Mouse (Mus musculus) regulatory T cell (primary cell): ENCODE measurements around the gene Bcl6.

ENCODE experiments used
- in situ Hi-C: fragments of 300-600 bp; cut with MboI, MseI; formaldehyde crosslinking; loops from one replicate; pipeline ENCODE4 v1.15.1; 2025; ENCODE audit warnings: high pct_unique_total_duplicates

Gene Bcl6

DNA sequence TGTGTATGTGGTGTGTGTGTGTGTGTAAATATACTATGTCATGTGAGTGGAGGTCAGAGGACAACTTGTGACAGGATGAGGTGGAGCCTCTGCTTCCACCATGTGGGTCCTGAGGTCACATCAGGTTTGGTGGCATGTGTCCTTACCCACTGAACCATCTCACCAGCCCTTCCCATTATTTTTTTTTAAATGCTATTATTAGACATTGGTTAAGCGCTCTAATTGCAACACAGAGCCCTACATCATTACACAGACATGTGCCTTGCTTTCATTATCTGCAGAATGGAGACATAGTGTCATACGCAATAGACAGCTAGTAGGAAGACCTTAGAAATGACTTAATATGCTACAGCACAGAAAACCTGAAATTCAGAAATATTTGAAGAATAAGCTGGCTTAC, 12.5 kb downstream of the Bcl6 start:
- in situ Hi-C loops: no loop called here

DNA sequence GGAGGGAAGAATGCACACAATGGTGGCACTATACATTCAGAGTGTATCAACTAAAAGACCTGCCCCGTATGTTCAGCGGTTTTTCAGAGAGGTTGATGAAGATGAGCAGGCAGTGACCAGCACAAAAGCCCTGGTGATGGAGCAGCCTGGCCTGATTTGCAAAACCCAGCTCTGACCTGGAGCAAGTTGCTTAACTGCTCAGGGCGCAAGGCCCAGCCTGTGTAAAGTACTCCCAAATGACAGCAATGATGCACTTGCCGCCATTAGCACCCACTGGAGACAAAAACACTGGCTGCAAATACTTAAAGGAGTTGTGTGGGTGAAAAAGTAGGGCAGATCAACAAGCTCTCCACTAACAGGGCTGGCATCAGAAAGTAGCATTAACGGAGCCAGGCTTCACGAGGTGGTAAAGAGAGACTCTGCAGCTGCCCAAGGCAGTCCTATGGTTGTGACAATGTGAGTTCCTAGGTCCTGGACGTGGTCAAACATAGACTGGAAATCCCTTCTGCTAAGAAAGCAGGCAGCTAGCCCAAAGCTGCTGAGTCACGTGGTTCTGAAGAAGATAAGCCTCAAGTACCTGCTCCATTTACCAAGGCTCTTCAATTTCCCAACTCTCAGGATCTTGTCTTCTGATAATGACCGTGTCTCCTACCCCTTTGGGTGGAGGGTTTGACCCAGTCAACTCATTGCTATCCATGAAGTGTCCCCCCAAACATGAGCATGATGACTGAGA, 14.9 kb downstream of the Bcl6 start:
- in situ Hi-C loops: no loop called here

DNA sequence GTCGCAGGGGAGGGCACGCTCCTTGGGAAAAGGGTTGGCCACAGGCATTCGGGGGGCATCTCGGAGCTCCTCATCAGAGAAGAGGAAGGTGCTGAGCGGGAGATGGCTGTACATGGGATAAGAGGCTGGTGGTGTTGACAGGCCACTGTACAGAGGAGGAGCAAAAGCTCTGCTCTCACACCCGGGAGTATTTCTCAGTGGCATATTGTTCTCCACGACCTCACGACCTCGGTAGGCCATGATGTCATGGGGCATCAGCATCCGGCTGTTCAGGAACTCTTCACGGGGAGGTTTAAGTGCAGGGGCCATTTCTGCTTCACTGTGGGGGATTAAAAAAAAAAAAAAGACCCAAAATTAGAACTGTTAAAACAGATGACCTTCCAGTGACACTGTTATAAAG, 15.8 kb downstream of the Bcl6 start:
- in situ Hi-C loops: no loop called here

DNA sequence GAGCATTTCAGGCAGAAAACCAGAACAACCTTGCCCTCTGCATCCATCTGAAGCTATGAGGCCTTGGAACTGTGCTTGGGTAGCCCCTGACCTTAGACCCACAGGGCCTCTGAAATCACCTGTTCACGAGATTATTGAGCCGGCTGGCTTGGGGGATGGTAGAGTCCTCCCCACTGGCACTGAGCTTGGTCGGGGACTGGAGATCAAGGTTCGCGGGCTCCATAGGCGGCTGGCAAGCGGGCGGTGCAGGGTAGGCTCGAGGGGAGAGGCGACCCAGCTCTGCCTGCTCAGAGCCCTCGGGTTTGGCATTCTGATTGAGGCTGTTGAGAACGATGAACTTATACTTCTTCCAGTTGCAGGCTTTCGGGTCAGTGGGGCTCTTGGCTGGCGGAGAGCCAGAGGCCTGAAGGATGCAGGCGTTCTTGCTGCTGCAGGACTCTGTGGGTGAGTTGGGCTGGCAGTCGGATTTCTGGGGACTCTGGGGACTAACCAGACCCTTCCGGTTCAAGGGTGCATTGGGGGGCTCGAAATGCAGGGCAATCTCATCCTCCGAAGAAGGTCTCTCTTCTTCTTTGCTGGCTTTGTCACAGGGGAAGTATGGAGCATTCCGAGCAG, 16.4 kb downstream of the Bcl6 start:
- in situ Hi-C loops: no loop called here

DNA sequence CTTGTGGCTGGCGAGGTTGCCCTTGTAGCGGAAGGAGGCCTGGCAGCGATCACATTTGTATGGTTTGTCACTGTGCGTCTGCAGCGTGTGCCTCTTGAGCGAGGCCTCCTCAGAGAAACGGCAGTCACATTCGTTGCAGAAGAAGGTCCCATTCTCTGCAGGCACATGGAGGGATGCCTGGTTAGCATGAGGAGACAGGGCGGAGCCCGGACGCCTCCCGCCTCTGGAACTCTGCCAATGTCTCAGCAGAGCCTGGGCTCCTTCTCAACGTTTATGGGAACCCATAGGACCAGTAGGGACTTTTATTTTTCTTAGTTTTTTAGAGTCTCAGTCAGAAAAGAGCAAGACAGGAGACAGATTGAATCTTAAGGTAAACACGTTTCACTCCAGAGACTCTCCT, 18.7 kb downstream of the Bcl6 start:
- in situ Hi-C loops: no loop called here

DNA sequence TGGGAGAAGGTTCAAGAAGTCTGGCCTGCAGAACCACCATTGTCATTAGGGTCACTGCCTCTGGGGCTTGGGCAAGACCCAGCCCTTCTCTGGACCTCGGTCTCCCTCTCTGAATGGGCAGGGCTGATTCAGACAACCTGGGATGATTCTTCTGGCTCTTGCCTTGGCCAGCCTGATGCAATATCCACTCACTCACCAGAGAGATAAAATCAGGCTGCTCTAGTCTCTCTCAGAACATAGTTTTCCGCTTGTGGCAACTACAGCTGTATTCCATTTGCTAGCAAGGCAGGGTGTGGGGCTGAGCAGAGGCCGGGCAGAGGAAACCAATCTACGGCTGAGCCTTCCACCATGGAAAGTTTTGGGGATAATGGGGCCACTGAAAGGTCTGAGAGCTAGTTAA, 19.8 kb downstream of the Bcl6 start:
- in situ Hi-C loops: no loop called here

DNA sequence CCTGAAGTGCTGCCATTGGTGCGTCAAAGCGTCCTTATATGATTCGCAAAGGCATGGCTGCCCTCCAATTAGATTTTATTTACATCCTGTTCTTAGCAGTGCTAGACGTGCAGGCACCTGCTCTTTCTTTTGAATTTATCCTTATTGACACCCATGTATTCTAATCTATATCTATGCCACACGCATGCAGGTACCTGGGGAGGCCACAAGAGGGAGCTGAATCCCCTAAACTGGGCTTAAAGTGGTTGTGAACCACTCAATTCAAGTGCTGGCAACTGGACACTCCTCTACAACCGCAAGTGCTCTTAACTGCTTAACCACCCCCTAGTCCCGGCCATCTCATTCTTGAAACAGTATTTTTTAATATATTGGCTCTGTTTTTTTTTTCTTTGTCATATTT, 21.4 kb downstream of the Bcl6 start:
- in situ Hi-C loops: no loop called here

DNA sequence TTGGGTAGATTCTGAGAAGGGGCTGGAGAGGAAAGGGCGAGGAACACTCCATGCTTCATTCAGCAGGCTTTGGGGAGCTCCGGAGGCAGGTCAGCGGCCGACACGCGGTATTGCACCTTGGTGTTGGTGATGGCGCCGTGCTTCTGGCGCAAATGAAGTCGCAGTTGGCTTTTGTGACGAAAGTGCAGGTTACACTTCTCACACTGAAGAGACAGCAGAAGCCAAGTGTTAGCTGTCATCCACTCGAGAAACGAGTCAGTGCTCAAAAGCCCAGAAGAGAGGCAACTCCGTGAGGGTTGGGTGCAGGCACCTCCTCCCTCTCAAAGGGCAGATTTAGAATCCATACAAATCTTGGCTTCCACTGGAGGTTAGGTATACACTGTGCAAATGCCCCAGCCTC, 22.6 kb downstream of the Bcl6 start:
- in situ Hi-C loops: no loop called here

DNA sequence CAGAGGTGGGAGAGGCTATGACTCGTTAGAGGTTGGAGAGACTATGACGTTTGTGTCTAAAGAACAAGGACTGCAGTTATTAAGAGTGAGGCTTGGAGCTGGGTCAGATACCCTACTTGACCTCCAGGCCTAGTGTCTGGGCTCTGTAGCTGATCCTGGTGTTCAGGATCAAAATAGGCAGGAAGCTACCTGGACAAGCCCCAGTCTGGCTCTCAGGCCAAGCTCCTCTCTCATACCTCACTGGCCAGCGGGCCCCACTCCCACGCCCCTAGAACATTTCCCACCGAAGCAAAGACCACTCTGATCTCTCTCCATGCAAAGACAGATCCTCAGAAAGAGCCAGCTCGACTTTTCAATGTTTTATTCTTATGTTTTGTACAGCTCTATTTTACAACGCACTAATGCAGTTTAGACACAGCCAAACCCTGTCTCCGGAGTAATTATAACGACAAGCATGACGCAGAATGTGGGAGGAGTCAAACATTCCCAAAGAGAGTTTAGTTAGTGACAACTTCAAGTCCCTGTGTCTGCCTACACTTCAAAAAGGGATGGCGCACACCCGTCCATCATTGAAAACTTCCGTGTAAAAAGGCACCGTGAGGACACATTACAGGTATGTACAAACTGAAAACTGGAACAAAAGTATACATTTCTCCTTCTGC, 23.8 kb downstream of the Bcl6 start:
- in situ Hi-C loops: no loop called here

DNA sequence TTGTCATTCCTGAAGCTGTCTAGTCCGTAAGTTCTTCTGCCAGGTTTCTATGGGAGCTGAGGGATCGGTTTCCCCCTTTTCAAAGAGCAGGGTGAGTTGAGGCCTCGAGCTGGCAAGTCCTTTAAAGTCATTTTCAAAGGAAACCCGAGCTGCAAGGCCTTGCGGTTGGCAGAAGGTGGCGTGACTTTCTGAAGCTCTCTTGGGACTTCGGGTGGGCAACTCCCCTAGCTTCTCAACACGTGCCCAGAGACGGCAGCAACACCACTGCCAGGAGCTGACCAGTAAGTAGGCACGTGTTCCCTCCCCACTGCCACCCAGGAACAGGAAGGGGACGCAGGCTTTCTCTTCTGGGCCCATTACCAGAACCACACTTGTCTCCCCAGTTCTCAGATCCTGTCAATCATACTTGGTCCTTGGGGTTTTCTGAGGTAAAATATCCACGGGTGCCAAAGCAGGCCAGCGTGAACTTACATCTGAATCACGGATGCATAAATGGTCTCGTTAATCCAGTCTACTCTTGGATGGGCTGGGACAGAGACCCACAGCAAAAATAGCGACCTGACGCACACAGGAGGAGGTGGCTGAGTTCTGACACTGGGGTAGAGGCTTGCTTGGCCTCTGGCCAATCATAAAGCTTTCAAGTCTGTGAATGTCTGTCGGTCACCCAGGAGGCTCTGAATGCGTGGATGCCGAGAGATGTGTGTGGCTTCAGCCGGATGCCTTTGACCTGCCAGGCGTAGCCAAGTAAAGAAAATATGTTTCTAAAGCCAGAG, 24.6 kb downstream of the Bcl6 start:
- in situ Hi-C loops: no loop called here

DNA sequence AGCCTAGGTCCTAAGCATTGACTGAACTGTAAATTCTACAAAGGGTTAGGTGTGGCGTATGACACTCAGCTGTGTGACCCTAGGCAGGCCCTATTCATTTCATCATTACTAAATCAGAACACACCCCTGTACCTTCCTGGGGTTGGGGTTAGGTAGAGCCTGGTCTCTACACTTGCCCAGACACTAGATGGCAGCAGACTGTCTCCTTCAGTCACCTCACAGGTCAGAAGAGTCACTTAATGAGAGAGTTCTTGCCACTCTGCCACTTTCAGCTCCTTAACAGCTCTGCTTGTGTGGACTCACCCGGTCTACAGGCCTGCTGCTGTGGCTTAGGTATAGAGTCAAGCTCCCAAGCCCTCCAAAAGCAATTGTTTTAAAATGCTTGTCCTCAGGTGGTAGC, 26.3 kb downstream of the Bcl6 start:
- in situ Hi-C loops: no loop called here

DNA sequence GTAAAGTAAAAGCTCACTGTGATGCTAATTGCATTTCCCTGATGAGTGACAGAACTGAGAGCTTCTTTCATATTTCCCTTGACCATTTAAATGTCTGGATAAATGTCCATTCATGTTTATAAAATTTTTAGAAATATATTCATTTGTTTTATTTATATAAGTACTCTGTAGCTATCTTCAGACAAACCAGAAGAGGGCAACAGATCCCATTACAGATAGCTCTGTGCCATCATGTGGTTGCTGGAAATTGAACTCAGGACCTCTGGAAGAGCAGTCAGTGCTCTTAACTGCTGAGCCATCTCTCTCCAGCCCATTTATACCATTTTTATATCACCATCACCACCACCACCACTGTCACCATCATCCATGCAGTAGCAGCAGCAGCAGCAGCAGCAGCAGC, 29.7 kb downstream of the Bcl6 start:
- in situ Hi-C loops: loop anchor here (5.0 kb wide), 1 partner anchor 1388 kb away; no protein-coding TSS in a partner anchor

DNA sequence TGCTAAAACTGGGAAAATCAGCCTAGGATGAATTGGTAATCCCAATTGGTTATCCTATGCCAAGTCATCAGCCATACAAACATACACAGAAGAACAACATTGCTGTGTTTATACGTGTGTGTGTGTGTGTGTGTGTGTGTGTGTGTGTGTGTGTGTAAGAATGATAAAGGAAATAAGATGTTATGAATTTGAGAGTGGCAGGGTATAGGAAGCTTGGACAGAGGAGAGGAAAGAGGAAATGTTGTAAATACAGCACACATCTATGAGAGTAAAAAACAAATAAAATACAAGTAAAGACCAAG, 34.7 kb downstream of the Bcl6 start:
- in situ Hi-C loops: no loop called here

DNA sequence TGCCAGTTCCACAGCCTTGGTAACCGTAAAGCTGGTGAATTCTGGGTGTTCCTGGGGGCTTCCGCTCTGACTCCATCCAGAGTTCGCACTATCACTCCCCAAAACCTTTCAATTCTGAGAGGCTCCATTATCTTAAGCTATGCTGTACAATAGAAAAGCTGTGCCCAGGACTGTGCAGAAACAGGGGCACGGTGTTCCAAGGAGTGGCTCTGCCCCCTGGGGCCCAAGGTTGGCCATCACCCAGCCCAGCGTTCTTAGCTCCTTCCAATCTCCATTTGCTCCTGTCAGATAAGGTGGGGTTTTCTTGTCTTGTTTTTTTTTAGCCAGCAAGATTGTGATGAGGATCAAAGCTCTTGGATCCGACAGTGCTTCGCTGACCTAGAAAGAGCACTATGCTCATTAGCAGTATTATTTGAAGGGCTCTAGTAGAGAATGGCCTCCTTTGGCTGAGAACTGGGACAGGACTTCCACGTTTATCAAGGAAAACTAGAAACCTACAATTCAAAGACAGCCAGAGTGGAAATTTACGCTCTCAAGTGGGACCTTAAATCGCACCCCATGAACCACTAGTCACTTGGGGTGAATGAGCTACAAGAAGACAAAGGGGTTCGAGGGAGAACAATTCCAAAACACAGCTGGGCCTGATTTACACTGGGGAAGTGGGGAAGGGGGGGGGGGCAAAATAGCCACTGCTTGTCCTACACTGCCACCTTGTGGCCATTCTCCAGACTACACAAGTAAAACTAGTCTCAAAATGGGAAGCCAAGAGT, 35.3 kb downstream of the Bcl6 start:
- in situ Hi-C loops: no loop called here

DNA sequence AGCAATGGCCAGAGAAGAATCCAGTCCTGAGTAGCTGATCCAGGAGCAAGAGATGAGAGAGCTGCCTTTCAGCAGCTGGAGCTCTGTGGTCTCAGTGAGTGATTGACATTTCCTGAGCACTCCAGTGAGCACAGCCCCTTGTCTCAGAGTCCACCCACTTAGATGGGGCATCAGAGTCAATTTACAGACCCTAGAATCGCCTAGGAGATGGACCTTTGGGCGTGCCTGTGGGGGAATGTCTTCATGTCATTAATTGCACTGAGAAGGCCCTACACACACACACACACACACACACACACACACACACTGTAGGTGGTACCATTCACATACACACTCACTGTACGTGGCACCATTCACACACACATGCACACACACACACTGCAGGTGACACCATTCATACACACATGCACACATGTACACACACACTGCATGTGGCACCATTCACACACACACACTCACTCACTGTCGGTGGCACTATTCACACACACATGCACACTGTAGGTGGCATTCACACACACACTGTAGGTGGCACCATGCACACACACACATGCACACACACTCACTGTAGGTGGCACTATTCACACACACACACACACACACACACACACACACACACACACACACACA, 36.4 kb downstream of the Bcl6 start:
- in situ Hi-C loops: no loop called here

DNA sequence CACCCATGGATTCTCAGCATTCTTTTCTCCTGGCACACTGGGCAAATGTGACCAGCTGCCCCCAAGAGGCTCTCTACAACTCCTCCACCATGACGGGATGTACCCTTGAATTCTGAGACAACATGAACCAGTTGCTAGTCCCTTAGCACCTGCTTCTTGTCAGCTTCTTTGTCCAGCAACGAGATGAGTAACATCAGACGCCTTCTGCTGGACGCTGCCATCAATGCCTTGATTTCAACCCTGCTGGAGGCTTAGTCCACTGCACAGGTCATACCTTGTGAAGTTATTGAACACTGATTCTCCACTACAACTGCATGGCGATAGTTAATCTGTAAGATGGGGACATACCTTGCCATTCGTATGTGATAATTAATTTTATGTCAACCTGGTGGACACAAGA, 41.0 kb downstream of the Bcl6 start:
- in situ Hi-C loops: no loop called here

DNA sequence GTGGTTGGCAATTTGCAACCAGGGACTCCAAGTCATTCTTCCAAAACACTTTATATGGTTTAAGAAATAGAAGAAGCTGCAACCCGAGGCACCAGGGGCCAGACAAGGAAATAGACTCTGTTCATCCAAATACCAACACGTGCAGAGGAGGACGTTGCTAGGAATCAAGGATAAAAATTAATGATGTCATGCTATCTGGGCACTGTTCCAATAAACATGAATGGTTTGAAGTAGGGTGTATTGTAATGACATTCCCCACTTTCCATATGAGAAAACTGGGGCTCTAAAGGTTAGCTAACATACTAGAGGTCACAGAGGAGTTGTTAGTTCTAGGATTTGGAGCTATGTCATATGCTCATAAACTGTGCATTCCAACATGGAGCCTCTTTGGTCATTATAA, 43.9 kb downstream of the Bcl6 start:
- in situ Hi-C loops: no loop called here

DNA sequence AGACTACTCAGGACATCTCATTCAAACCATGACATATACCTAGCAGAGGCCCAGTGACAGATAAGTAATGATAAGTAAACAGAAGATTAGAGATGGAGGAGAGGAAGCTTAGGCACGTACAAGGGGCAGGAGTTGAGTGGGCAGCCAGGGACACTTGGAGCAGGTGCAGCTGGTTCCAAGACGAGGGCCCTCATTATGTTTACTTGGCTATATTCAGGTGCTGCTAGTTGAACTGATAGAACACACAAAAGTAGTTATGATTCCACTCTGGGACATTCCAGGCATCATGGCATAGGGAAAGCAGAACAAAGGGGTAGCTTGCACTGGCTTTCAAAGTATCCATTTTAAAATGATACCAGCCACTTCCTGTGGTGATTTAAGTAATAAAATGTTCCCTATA, 54.3 kb downstream of the Bcl6 start:
- in situ Hi-C loops: no loop called here

DNA sequence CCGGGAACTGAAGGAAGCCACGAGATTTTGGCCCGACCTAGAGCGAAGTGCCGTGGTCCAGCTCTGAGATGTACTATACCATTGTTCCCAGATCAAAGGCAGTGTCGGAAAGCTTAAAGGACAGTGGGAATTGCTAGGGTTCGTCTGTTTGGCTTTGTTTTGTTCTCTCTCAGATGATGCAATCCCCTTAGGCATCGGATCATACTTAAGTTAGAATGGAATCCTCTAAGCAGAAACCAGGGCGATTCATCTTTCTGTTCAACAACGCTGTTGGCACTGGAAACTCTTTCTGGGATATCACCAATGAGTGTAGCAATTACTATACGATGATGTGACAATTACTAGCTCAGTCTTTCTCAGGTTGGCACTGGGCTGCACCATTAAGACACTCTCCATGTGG, 56.4 kb downstream of the Bcl6 start, which contains the start of gene Rtp2:
Rtp2 (minus strand) TSS at position 101 of the 400 bp plus-strand sequence.
- in situ Hi-C loops: no loop called here

DNA sequence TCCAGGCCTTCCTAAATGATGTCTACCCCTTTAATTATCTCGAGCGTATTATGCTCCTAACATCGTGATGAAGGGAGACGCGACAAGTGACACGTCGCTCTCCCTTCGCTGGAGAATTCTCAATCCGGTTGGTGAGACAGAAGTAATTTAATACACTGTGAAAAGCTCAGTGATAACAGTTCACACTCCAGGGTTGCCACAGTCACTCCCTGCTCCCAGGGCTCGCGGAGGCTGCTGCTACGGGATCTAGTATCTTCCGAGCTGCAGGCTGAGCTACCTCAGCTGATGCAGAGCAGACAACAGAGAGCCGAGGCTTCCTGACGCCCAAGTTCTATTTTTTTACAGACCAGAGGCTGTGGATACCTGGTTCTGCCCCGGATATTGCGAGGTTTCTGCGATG, 57.4 kb downstream of the Bcl6 start:
- in situ Hi-C loops: no loop called here

DNA sequence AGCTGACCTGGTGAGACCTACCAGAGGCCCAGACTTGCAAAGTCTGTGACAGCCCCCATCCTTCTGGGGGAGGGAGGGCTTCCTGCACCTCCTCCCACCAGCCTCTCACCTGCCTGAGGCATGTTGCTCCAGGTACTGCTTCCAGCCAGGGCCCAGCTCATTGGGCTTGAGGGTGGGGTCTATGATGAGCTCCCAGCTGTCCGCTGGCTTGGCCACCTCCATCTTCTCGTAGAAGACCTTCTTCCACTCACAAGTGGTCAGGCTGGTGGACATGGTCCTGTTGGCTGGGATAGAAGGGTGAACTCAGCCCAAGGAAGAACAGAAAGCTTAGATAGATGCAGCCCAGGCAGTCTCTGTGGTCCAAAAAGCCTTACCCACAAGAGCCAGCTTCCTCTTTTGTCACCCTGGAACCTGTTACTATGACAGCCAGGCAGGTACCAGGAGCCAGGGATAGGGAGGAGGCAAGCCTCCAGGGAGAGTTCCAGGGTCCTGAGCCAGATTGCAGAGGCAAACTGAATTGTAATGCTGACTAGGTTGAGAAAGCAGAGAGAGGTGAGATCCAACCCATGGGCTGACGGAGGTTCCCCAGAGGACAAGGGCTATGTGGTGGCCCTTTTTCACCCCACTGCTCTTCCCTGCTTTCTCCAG, 58.1 kb downstream of the Bcl6 start:
- in situ Hi-C loops: no loop called here
